Mouse (Mus musculus) heart, embryonic 11.5 days (tissue): ENCODE measurements around the gene Fam43b. TPM values are rescaled to one million over a fixed set of nuclear protein-coding genes. Genes with fewer than 3 reads are reported as not detected.

Experiments
- ATAC-seq: fragments of 200-750 bp; cut with Nextera tagmentation; replicated peaks from 2 replicates; pipeline ENCODE4 v1.8.0; 2017; ENCODE audit warnings: moderate library complexity; ENCODE audit not compliant: insufficient number of reproducible peaks, low FRiP score, low TSS enrichment
- H3K27ac ChIP-seq: fragments of 300-500 bp; sonication (generic); 2 replicates; pipeline ENCODE4 v1.5.1; 2014; ENCODE audit warnings: mild to moderate bottlenecking, low read depth, low read length
- H3K27me3 ChIP-seq: fragments of 300-500 bp; sonication (generic); 2 replicates; pipeline ENCODE4 v1.6.1; 2014; ENCODE audit warnings: mild to moderate bottlenecking, low read length, mixed read lengths; ENCODE audit not compliant: control insufficient read depth, insufficient read depth
- H3K36me3 ChIP-seq: fragments of 300-500 bp; sonication (generic); 2 replicates; pipeline ENCODE4 v1.6.1; 2014; ENCODE audit warnings: mild to moderate bottlenecking, low read length, moderate library complexity, mixed read lengths; ENCODE audit not compliant: control insufficient read depth, insufficient read depth
- H3K4me1 ChIP-seq: fragments of 300-500 bp; sonication (generic); 2 replicates; pipeline ENCODE4 v1.6.1; 2014; ENCODE audit warnings: low read length; ENCODE audit not compliant: control insufficient read depth, insufficient read depth
- H3K4me2 ChIP-seq: fragments of 300-500 bp; sonication (generic); 2 replicates; pipeline ENCODE4 v1.6.1; 2014; ENCODE audit warnings: mild to moderate bottlenecking, moderate library complexity
- H3K4me3 ChIP-seq: fragments of 300-500 bp; sonication (generic); 2 replicates; pipeline ENCODE4 v1.5.1; 2014; ENCODE audit warnings: low read depth, low read length
- H3K9ac ChIP-seq: fragments of 300-500 bp; sonication (generic); 2 replicates; pipeline ENCODE4 v1.6.1; 2014; ENCODE audit warnings: mild to moderate bottlenecking, low read depth, low read length, moderate library complexity
- H3K9me3 ChIP-seq: fragments of 300-500 bp; sonication (generic); replicated peaks from 2 replicates; pipeline ENCODE4 v1.6.1; 2016; ENCODE audit warnings: low read length; ENCODE audit not compliant: control insufficient read depth
- WGBS: fragments of 180-500 bp; shearing (Covaris S2); extraction: QIAGEN DNeasy Blood & Tissue Kit; methylation state at CpG from one replicate; pipeline ENCODE4 v1.1.7; 2014; ENCODE audit not compliant: insufficient replicate concordance; 5-methylcytosine and 5-hydroxymethylcytosine counted together
- polyA plus RNA-seq: library from polyadenylated mRNA; unstranded; fragments of >200 nt; fragmentation: Nextera tagmentation; extraction: Ambion mirVana; gene quantifications from 2 replicates; pipeline ENCODE4 v1.2.1, GENCODE M21; 2014

Gene Fam43b
- polyA plus RNA-seq, 1 experiment from 2014 or later, result 0.07 TPM

- H3K27me3 ChIP-seq, result no peaks in the 10 kb centered on the region
- H3K9me3 ChIP-seq, result no peaks in the 10 kb centered on the region
- ATAC-seq, result no peak
- H3K36me3 ChIP-seq, result no peaks in the 10 kb centered on the region
- 76% methylated on average over 5 of the region's 5 CpGs for WGBS
- no peaks in the 10 kb centered on the region for H3K4me1 ChIP-seq
- H3K4me2 ChIP-seq, result no peak overlapping the region
- no peak overlapping the region for H3K27ac ChIP-seq
- H3K9ac ChIP-seq, result no peak overlapping the region
- H3K4me3 ChIP-seq, result no peak overlapping the region
These were observed 44.5 kb downstream of the Fam43b start for GRCm38 (mm10) chr4:138351821-138352220.

- no peaks in the 10 kb centered on the region for H3K9me3 ChIP-seq
- no peaks in the 10 kb centered on the region for H3K36me3 ChIP-seq
- no peak overlapping the region for H3K4me2 ChIP-seq
- no peaks in the 10 kb centered on the region for H3K27me3 ChIP-seq
- no peaks in the 10 kb centered on the region for H3K4me1 ChIP-seq
- 68% methylated on average over 7 of the region's 7 CpGs for WGBS
- H3K9ac ChIP-seq, result no peak overlapping the region
- no peak overlapping the region for H3K27ac ChIP-seq
- no peak for ATAC-seq
- no peak overlapping the region for H3K4me3 ChIP-seq
These were observed 47.6 kb downstream of the Fam43b start for GRCm38 (mm10) chr4:138348716-138349115.

- H3K4me3 ChIP-seq, result no peak overlapping the region
- ATAC-seq, result no peak
- H3K4me1 ChIP-seq, result peaks cover 9% of the 10 kb centered on the region
- H3K36me3 ChIP-seq, result no peaks in the 10 kb centered on the region
- no peaks in the 10 kb centered on the region for H3K9me3 ChIP-seq
- no peak overlapping the region for H3K4me2 ChIP-seq
- H3K27ac ChIP-seq, result no peak overlapping the region
- no peaks in the 10 kb centered on the region for H3K27me3 ChIP-seq
- no peak overlapping the region for H3K9ac ChIP-seq
- WGBS, result 59% methylated on average over 1 of the region's 1 CpGs
These were observed 49.0 kb downstream of the Fam43b start for GRCm38 (mm10) chr4:138347280-138347679.

GRCm38 (mm10) chr4:138344891-138345545, 51.3 kb downstream of the Fam43b start:
- Histone ChIP-seq H3K27me3 (no peaks in the 10 kb centered on the region; the same call in 1 of the 2 replicates), H3K9me3 (no peaks in the 10 kb centered on the region), H3K27ac (no peak overlapping the region), H3K4me1 (peaks cover 9% of the 10 kb centered on the region), H3K9ac (no peak overlapping the region), H3K4me3 (no peak overlapping the region), H3K4me2 (no peak overlapping the region), H3K36me3 (no peaks in the 10 kb centered on the region)
- ATAC-seq, result no peak
- 77% methylated on average over 9 of the region's 9 CpGs for WGBS

Other genes with a start within 250 kb of the Fam43b start
- 105 and 107 TPM in 2 replicates for gene Hp1bp3, start 180.2 kb downstream of the Fam43b start, polyA plus RNA-seq
- 0.24 and 0.31 TPM in 2 replicates for gene Sh2d5, start 146.1 kb downstream of the Fam43b start, polyA plus RNA-seq
- 0.44 and 0.61 TPM in 2 replicates for gene Kif17, start 146.1 kb downstream of the Fam43b start, polyA plus RNA-seq
- gene Ddost, start 91.8 kb downstream of the Fam43b start, polyA plus RNA-seq, result 269 and 310 TPM in 2 replicates
- 22.9 and 30.9 TPM in 2 replicates for gene Pink1, start 70.2 kb downstream of the Fam43b start, polyA plus RNA-seq
- 6.9 and 7.6 TPM in 2 replicates for gene Cda, start 28.5 kb downstream of the Fam43b start, polyA plus RNA-seq
- gene Mul1, start 38.1 kb upstream of the Fam43b start, polyA plus RNA-seq, result 16.1 and 18.2 TPM in 2 replicates
- 1.2 and 1.4 TPM in 2 replicates for gene Camk2n1, start 57.8 kb upstream of the Fam43b start, polyA plus RNA-seq
- not detected in 2 replicates for gene Vwa5b1, start 239.4 kb upstream of the Fam43b start, polyA plus RNA-seq